ENCODE assay signal across 15 mouse cellular contexts in genomic region chrX:114694540-114694939, GRCm38 (mm10).
"Had no signal": no experiment of that assay in that cellular context is flagged by ENCODE, and none has a peak within 500 bp of the region (broad histone marks: within the 10 kb centered on the region; RNA-seq: fewer than 3 reads in every experiment).

No protein-coding gene starts in this region.

- H3K9ac ChIP-seq: limb, embryonic 15.5 days; liver, embryonic 14.5 days; midbrain, embryonic 15.5 days; neural tube, embryonic 13.5 days had no signal

- H3K4me2 ChIP-seq: limb, embryonic 15.5 days; midbrain, embryonic 15.5 days; neural tube, embryonic 13.5 days had no signal

- H3K4me1 ChIP-seq: limb, embryonic 15.5 days; midbrain, embryonic 10.5 days; midbrain, embryonic 15.5 days; neural tube, embryonic 13.5 days had no signal

- H3K27me3 ChIP-seq: limb, embryonic 15.5 days; midbrain, embryonic 15.5 days; neural tube, embryonic 13.5 days had no signal

- H3K36me3 ChIP-seq: limb, embryonic 15.5 days; midbrain, embryonic 10.5 days; midbrain, embryonic 15.5 days; neural tube, embryonic 13.5 days had no signal

- ATAC-seq: lung, postnatal 0 days; midbrain, embryonic 15.5 days had no signal

- H3K4me3 ChIP-seq: limb, embryonic 15.5 days; midbrain, embryonic 10.5 days; midbrain, embryonic 15.5 days; neural tube, embryonic 13.5 days had no signal

- H3K9me3 ChIP-seq: limb, embryonic 15.5 days; midbrain, embryonic 10.5 days; midbrain, embryonic 15.5 days; neural tube, embryonic 13.5 days had no signal

- DNase-seq: kidney, adult 9 months; kidney, postnatal 36 days; layer of hippocampus, adult 9-11 months; layer of hippocampus, postnatal 36 days; lung, adult 18-20 months; lung, postnatal 4 days; retina, postnatal 1 day; thymus, postnatal 14 days had no signal

- H3K27ac ChIP-seq: kidney, postnatal 0 days; limb, embryonic 15.5 days; liver, embryonic 14.5 days; midbrain, embryonic 10.5 days; midbrain, embryonic 15.5 days; neural tube, embryonic 13.5 days had no signal
